Mouse (Mus musculus) mouse trophoblast stem cell (cell line): ENCODE data around the gene Gtpbp1.

Experiments
- in situ Hi-C, 2 experiments: fragments of 300-500 bp; cut with MseI, MboI; formaldehyde crosslinking; loops; 2 replicates in 1 of 2; 3 replicates in 1 of 2; pipeline ENCODE4 v1.15.1; 2025

The Gtpbp1 gene

GRCm38 (mm10) chr15:79752742-79753419, 62.2 kb downstream of the Gtpbp1 start:
- in situ Hi-C loops, result no loop called here

GRCm38 (mm10) chr15:79753420-79753752, 62.7 kb downstream of the Gtpbp1 start:
- in situ Hi-C loops, result no loop called here

GRCm38 (mm10) chr15:79753873-79754272, 63.2 kb downstream of the Gtpbp1 start:
- in situ Hi-C loops, result no loop called here

- in situ Hi-C loops, result no loop called here
These were observed 64.5 kb downstream of the Gtpbp1 start for GRCm38 (mm10) chr15:79755176-79755575.

GRCm38 (mm10) chr15:79755977-79756625, 65.5 kb downstream of the Gtpbp1 start:
- in situ Hi-C loops, result no loop called here

GRCm38 (mm10) chr15:79757118-79757517, 66.5 kb downstream of the Gtpbp1 start:
- in situ Hi-C loops, result no loop called here

GRCm38 (mm10) chr15:79760956-79761355, 70.3 kb downstream of the Gtpbp1 start:
- in situ Hi-C loops, result no loop called here

GRCm38 (mm10) chr15:79763001-79763400, 72.4 kb downstream of the Gtpbp1 start:
- in situ Hi-C loops, result no loop called here

GRCm38 (mm10) chr15:79763601-79764246, 73.1 kb downstream of the Gtpbp1 start:
- in situ Hi-C loops, result no loop called here

GRCm38 (mm10) chr15:79764539-79765267, 74.1 kb downstream of the Gtpbp1 start:
- in situ Hi-C loops, result no loop called here

- in situ Hi-C loops, result no loop called here
These were observed 74.7 kb downstream of the Gtpbp1 start for GRCm38 (mm10) chr15:79765361-79765760.

- in situ Hi-C loops, result no loop called here
These were observed 75.5 kb downstream of the Gtpbp1 start for GRCm38 (mm10) chr15:79766168-79766567.

GRCm38 (mm10) chr15:79766586-79767071, 76.0 kb downstream of the Gtpbp1 start:
- in situ Hi-C loops, result no loop called here

GRCm38 (mm10) chr15:79767327-79767961, 76.8 kb downstream of the Gtpbp1 start:
- in situ Hi-C loops, result no loop called here

- in situ Hi-C loops, result no loop called here
These were observed 77.7 kb downstream of the Gtpbp1 start for GRCm38 (mm10) chr15:79768302-79768701.

GRCm38 (mm10) chr15:79770629-79771240, 80.1 kb downstream of the Gtpbp1 start:
- in situ Hi-C loops, result no loop called here
